Mouse (Mus musculus) limb, embryonic 13.5 days (tissue): ENCODE measurements around the gene Fcgbp. TPM values are rescaled to one million over a fixed set of nuclear protein-coding genes. Genes with fewer than 3 reads are reported as not detected.

Experiments used
- ATAC-seq: fragments of 200-750 bp; cut with Nextera tagmentation; 2 replicates; pipeline ENCODE4 v1.8.0; 2017; ENCODE audit warnings: low read depth, moderate number of reproducible peaks, moderate TSS enrichment; ENCODE audit not compliant: low FRiP score
- H3K27ac ChIP-seq: fragments of 300-500 bp; sonication (generic); 2 replicates; pipeline ENCODE4 v1.5.1; 2015; ENCODE audit warnings: inconsistent platforms, mild to moderate bottlenecking, moderate library complexity
- H3K27me3 ChIP-seq: fragments of 300-500 bp; sonication (generic); 2 replicates; pipeline ENCODE4 v1.6.1; 2015; ENCODE audit warnings: mild to moderate bottlenecking, inconsistent platforms
- H3K36me3 ChIP-seq: fragments of 300-500 bp; sonication (generic); 2 replicates; pipeline ENCODE4 v1.6.1; 2015; ENCODE audit warnings: inconsistent platforms, mild to moderate bottlenecking, moderate library complexity
- H3K4me1 ChIP-seq: fragments of 300-500 bp; sonication (generic); 2 replicates; pipeline ENCODE4 v1.6.1; 2015; ENCODE audit warnings: inconsistent platforms
- H3K4me2 ChIP-seq: fragments of 300-500 bp; sonication (generic); replicated peaks from 2 replicates; pipeline ENCODE4 v1.6.1; 2015; ENCODE audit warnings: inconsistent platforms, mild to moderate bottlenecking, moderate library complexity
- H3K4me3 ChIP-seq: fragments of 300-500 bp; sonication (generic); 2 replicates; pipeline ENCODE4 v1.5.1; 2015; ENCODE audit warnings: moderate library complexity, mild to moderate bottlenecking, inconsistent platforms
- H3K9ac ChIP-seq: fragments of 300-500 bp; sonication (generic); 2 replicates; pipeline ENCODE4 v1.6.1; 2015; ENCODE audit warnings: mild to moderate bottlenecking, inconsistent platforms
- H3K9me3 ChIP-seq: fragments of 300-500 bp; sonication (generic); 2 replicates; pipeline ENCODE4 v1.6.1; 2016; ENCODE audit warnings: inconsistent platforms
- WGBS: fragments of 180-500 bp; shearing (Covaris S2); methylation state at CpG from one replicate; pipeline ENCODE4 v1.1.7; 2015; 5-methylcytosine and 5-hydroxymethylcytosine counted together
- polyA plus RNA-seq: library from polyadenylated mRNA; unstranded; fragments of >200 nt; fragmentation: Nextera tagmentation; extraction: Ambion mirVana; gene quantifications from 2 replicates; pipeline ENCODE4 v1.2.1, GENCODE M21; 2015

Fcgbp gene
- polyA plus RNA-seq, 1 experiment from 2014 or later = 0.37 TPM

- no peak overlapping the region for H3K4me2 ChIP-seq
- no peaks in the 10 kb centered on the region for H3K9me3 ChIP-seq
- no peaks in the 10 kb centered on the region for H3K27me3 ChIP-seq
- no peaks in the 10 kb centered on the region for H3K4me1 ChIP-seq
- H3K36me3 ChIP-seq = no peaks in the 10 kb centered on the region
- H3K9ac ChIP-seq = no peak overlapping the region
- ATAC-seq = no peak
- no peak overlapping the region for H3K27ac ChIP-seq
- WGBS = 45% methylated on average over 6 of the region's 6 CpGs
- H3K4me3 ChIP-seq = no peak overlapping the region
Observed at GRCm38 (mm10) chr7:28159292-28159691, 88.3 kb downstream of the Fcgbp start.

GRCm38 (mm10) chr7:28159893-28160292 is 88.9 kb downstream of the Fcgbp start:
- Histone ChIP-seq H3K36me3 (no peaks in the 10 kb centered on the region), H3K4me3 (no peak overlapping the region), H3K27ac (no peak overlapping the region), H3K9ac (no peak overlapping the region), H3K4me1 (no peaks in the 10 kb centered on the region), H3K4me2 (no peak overlapping the region), H3K9me3 (no peaks in the 10 kb centered on the region), H3K27me3 (no peaks in the 10 kb centered on the region)
- ATAC-seq = no peak
- WGBS = 91% methylated on average over 3 of the region's 3 CpGs

- no peak for ATAC-seq
- Histone ChIP-seq H3K27me3 (no peaks in the 10 kb centered on the region), H3K36me3 (no peaks in the 10 kb centered on the region), H3K9me3 (peaks cover 7% of the 10 kb centered on the region; the same call in 1 of the 2 replicates), H3K4me3 (no peak overlapping the region), H3K27ac (no peak overlapping the region), H3K4me2 (no peak overlapping the region), H3K4me1 (no peaks in the 10 kb centered on the region), H3K9ac (no peak overlapping the region)
- WGBS = 50% methylated on average over 9 of the region's 9 CpGs
Observed at GRCm38 (mm10) chr7:28161163-28161749, 90.2 kb downstream of the Fcgbp start.

GRCm38 (mm10) chr7:28165406-28165805 is 94.4 kb downstream of the Fcgbp start:
- no peak for ATAC-seq
- peaks cover 7% of the 10 kb centered on the region; the same call in 1 of the 2 replicates for H3K9me3 ChIP-seq
- H3K4me3 ChIP-seq = no peak overlapping the region
- H3K27me3 ChIP-seq = no peaks in the 10 kb centered on the region
- no peak overlapping the region for H3K27ac ChIP-seq
- no peaks in the 10 kb centered on the region for H3K36me3 ChIP-seq
- 76% methylated on average over 6 of the region's 6 CpGs for WGBS
- peaks cover 13% of the 10 kb centered on the region for H3K4me1 ChIP-seq
- no peak overlapping the region for H3K4me2 ChIP-seq
- no peak overlapping the region for H3K9ac ChIP-seq

- Histone ChIP-seq H3K9ac (peak overlapping the region; percentile 88), H3K4me2 (peak overlapping the region; percentile 92), H3K4me1 (peaks cover 26% of the 10 kb centered on the region), H3K27ac (peak overlapping the region; percentile 72; the same call in 1 of the 2 replicates), H3K4me3 (peak overlapping the region; percentile 90), H3K36me3 (no peaks in the 10 kb centered on the region), H3K27me3 (no peaks in the 10 kb centered on the region), H3K9me3 (peaks cover 7% of the 10 kb centered on the region; the same call in 1 of the 2 replicates)
- ATAC-seq = 0 out of 2 replicates have a peak, but pooled peaks have one; percentile 14
- WGBS = 8% methylated on average over 9 of the region's 9 CpGs
Observed at GRCm38 (mm10) chr7:28168320-28169115, 97.5 kb downstream of the Fcgbp start.

GRCm38 (mm10) chr7:28169489-28170422 is 98.7 kb downstream of the Fcgbp start, which contains the start of gene Fbl:
Gene Fbl (plus strand): TSS chr7:28169710.
- under 1% methylated on average over 66 of the region's 80 CpGs for WGBS
- Histone ChIP-seq H3K4me2 (peak within 1 kb of the TSS; percentile 92), H3K27me3 (no peaks in the 10 kb centered on the region), H3K4me3 (peak within 1 kb of the TSS; percentile 90), H3K9ac (peak within 1 kb of the TSS; percentile 88), H3K9me3 (peaks cover 7% of the 10 kb centered on the region; the same call in 1 of the 2 replicates), H3K36me3 (peaks cover 1% of the 10 kb centered on the region; the same call in 1 of the 2 replicates), H3K27ac (peak within 1 kb of the TSS; percentile 84), H3K4me1 (peaks cover 26% of the 10 kb centered on the region)
- ATAC-seq = peak; percentile 90

Other genes with a start within 250 kb of the Fcgbp start
- 9.1 and 10.2 TPM in 2 replicates for gene Zfp59, start 232.6 kb upstream of the Fcgbp start, polyA plus RNA-seq
- gene Zfp607a, start 213.7 kb upstream of the Fcgbp start, polyA plus RNA-seq = 3.4 and 3.6 TPM in 2 replicates
- gene Zfp974, start 141.8 kb upstream of the Fcgbp start, polyA plus RNA-seq = 10.0 and 12.0 TPM in 2 replicates
- gene Zfp780b, start 92.1 kb upstream of the Fcgbp start, polyA plus RNA-seq = 23.8 and 24.2 TPM in 2 replicates
- gene Zfp850, start 57.1 kb upstream of the Fcgbp start, polyA plus RNA-seq = 4.9 and 5.2 TPM in 2 replicates
- gene Psmc4, start 21.1 kb upstream of the Fcgbp start, polyA plus RNA-seq = 340 and 343 TPM in 2 replicates
- 0.03 TPM in 1 of 2 replicates, not detected in the other for gene 9530053A07Rik, start 58.2 kb downstream of the Fcgbp start, polyA plus RNA-seq
- 142 and 151 TPM in 2 replicates for gene Fbl, start 98.5 kb downstream of the Fcgbp start, polyA plus RNA-seq
- 15.0 and 16.0 TPM in 2 replicates for gene Dyrk1b, start 108.2 kb downstream of the Fcgbp start, polyA plus RNA-seq
- gene Eid2, start 196.6 kb downstream of the Fcgbp start, polyA plus RNA-seq = 2.5 and 4.4 TPM in 2 replicates
- gene Eid2b, start 206.5 kb downstream of the Fcgbp start, polyA plus RNA-seq = 16.6 TPM in 2 replicates
- 0.20 and 0.48 TPM in 2 replicates for gene Selenov, start 219.9 kb downstream of the Fcgbp start, polyA plus RNA-seq
- 1.3 and 1.4 TPM in 2 replicates for gene Dll3, start 231.0 kb downstream of the Fcgbp start, polyA plus RNA-seq
- gene Timm50, start 240.8 kb downstream of the Fcgbp start, polyA plus RNA-seq = 144 and 146 TPM in 2 replicates